Mouse (Mus musculus): ENCODE measurements around the gene Prmt1. TPM values are rescaled to one million over a fixed set of nuclear protein-coding genes. Genes with fewer than 3 reads are reported as not detected.

Prmt1 gene
- polyA plus RNA-seq, 1 experiment from 2014 or later = 332 TPM

DNA sequence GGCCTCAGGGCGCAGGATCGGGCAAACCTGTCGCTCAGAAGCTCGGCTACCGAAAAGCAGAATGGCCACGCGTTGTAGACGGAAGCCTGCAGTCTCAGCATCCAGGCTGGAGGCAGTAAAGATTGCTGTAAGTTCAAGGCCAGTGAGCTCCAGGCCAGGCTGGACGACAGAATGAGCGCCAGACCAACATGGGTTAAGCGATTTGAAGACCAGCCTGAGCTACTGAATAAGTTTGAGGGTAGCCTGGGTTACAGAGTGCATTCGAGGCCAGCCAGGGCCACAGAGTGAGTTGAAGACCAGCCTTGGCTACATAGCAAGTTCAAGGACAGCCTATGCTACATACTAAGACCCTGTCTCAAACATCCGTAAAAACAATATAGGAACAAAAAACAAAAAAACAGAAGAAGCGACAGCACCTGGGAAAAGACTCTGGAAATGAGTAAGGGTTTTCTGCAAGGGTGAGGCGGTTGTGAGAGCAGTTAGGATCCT, 11.6 kb upstream of the Prmt1 start:
- Histone ChIP-seq H3K9ac (ENCODE audit: low read length) (peak overlapping the region; percentile 71), H3K27ac (replicated peaks; ENCODE audit: low read depth, low read length) (peak overlapping the region; percentile 70), H3K27me3 (ENCODE audit: control insufficient read depth, insufficient read depth, low read length) (no peaks in the 10 kb centered on the region), H3K9me3 (ENCODE audit: control insufficient read depth, low read length) (no peaks in the 10 kb centered on the region), H3K4me3 (ENCODE audit: low read depth, low read length) (peak overlapping the region; percentile 66), H3K4me2 (ENCODE audit: low read depth, severe bottlenecking) (peak overlapping the region; percentile 71), H3K36me3 (ENCODE audit: control insufficient read depth, insufficient read depth, low read length) (peaks cover 37% of the 10 kb centered on the region), H3K4me1 (ENCODE audit: control insufficient read depth, insufficient read depth, low read length) (0 out of 2 replicates have a peak, but pooled peaks cover 11% of the 10 kb centered on the region)
- 4% methylated on average over 15 of the region's 15 CpGs for WGBS
- ATAC-seq (ENCODE audit: insufficient number of reproducible peaks, low FRiP score, low TSS enrichment, low read depth) (no peak), DNase-seq (ENCODE audit: low spot score) (no peak)

DNA sequence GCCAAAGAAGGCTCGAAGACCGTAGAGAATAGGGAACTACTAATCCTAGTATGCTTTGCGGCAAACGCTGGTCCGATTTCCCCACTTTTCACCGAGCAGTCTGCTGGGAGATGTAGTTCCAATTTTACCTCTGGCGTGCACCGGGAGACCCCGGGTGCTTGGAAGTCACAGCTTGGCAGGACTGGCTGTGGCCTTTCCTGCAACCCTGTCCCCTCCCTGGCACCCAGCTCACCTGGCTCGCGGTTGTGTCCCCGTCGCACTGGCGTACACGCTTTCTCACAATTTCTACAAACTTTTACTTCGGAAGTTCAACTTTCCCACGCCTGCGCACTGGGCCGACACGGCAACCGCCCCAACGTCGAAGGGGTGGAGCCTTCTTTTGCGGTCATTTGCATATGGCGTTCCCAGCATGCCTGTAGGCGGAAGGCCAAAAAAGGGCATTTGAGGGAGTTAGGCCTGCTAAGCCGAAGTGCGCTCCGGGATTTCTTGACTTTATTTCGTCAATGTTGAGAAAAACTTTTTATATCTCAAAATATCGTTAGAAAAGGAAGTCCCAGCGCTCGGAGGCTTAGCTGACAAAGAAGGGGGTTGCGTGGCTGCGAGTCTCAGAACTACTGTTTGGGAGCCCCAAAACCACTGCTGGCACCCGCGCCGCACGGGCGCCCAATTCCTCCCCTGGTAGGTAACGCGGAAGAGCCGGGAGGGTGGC, 11.0 kb upstream of the Prmt1 start, which contains the start of gene Irf3:
Gene Irf3 (plus strand): TSS at position 418 of the 709 bp plus-strand sequence.
- peaks cover 37% of the 10 kb centered on the region for H3K36me3 ChIP-seq (ENCODE audit: control insufficient read depth, insufficient read depth, low read length)
- ATAC-seq (ENCODE audit: insufficient number of reproducible peaks, low FRiP score, low TSS enrichment, low read depth) = peak; percentile 88
- DNase-seq (ENCODE audit: low spot score) = peak; percentile 96
- H3K4me1 ChIP-seq (ENCODE audit: control insufficient read depth, insufficient read depth, low read length) = 0 out of 2 replicates have a peak, but pooled peaks cover 11% of the 10 kb centered on the region
- no peaks in the 10 kb centered on the region for H3K9me3 ChIP-seq (ENCODE audit: control insufficient read depth, low read length)
- H3K4me3 ChIP-seq (ENCODE audit: low read depth, low read length) = peak within 1 kb of the TSS; percentile 66
- peak within 1 kb of the TSS; percentile 70 for H3K27ac ChIP-seq (replicated peaks; ENCODE audit: low read depth, low read length)
- WGBS = under 1% methylated on average over 43 of the region's 43 CpGs
- H3K27me3 ChIP-seq (ENCODE audit: control insufficient read depth, insufficient read depth, low read length) = no peaks in the 10 kb centered on the region
- H3K9ac ChIP-seq (ENCODE audit: low read length) = peak within 1 kb of the TSS; percentile 75
- peak within 1 kb of the TSS; percentile 71 for H3K4me2 ChIP-seq (ENCODE audit: low read depth, severe bottlenecking)

DNA sequence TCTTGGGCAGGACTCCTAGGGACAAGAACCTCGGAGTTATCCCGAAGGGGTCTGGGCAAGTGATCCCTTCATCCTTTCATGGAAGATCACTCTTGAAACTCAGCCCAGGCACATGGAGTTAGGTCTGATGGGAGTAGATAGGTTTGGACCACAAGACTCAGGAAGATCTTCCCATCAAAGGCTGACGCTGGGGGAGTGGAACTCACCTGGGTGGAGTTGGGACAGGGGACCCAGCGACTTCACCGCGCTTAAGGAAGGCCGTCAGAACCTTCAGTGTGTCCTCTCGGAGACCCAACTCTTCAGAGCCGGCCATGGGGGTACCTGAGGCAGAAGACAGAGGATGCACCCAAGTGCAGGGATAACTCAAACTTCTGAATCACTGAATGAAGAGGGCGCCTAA, 10.3 kb upstream of the Prmt1 start:
- peak overlapping the region; percentile 71 for H3K4me2 ChIP-seq (ENCODE audit: low read depth, severe bottlenecking)
- 0 out of 2 replicates have a peak, but pooled peaks cover 11% of the 10 kb centered on the region for H3K4me1 ChIP-seq (ENCODE audit: control insufficient read depth, insufficient read depth, low read length)
- 13% methylated on average over 10 of the region's 10 CpGs for WGBS

DNA sequence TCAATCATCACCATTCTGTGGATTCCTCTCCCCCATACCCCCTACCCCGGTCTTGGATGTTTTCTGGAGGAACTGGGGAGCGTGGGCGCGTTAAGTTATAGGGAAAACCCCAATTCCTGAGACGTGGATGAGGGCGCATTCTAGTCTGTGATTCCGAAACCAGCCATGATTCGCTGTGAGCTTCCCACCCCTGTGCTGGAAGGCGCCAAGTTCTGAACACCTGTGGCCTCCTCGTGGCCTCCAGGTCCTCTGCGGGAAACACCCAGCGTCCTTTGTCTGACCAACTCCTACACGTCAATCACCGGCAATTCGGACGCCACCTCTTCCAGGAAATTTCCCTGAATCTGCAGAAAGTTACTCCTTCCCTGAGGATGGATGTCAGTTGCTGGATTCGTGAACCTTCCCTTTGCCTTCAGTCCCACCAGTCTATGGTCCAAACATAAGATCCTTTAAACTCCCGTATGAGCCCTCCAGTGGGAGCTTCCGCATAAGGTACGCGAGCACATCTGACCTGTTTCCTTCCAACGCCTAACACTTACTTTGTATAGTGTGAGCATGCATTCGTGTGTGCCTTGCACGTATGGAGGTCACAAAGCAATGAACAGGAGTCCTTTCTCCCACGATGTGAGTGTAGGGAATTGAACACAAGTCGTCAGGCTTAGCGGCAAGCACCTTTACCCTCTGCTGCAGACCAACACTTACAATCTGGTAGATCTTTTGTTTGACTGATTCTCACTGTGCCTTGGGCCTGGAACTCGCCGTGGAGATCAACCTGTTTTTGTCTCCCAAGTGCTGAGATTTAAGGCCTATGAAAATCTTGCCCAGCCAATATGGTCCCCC, 731 bp upstream of the Prmt1 start:
- H3K4me1 ChIP-seq (ENCODE audit: control insufficient read depth, insufficient read depth, low read length) = peaks cover 9% of the 10 kb centered on the region
- peak overlapping the region; percentile 73 for H3K4me2 ChIP-seq (ENCODE audit: low read depth, severe bottlenecking)
- H3K36me3 ChIP-seq (ENCODE audit: control insufficient read depth, insufficient read depth, low read length) = peaks cover 2% of the 10 kb centered on the region
- ATAC-seq (ENCODE audit: insufficient number of reproducible peaks, low FRiP score, low TSS enrichment, low read depth) = peak; percentile 36
- H3K27me3 ChIP-seq (ENCODE audit: control insufficient read depth, insufficient read depth, low read length) = no peaks in the 10 kb centered on the region
- under 1% methylated on average over 29 of the region's 29 CpGs for WGBS
- peak; percentile 86 for DNase-seq (ENCODE audit: low spot score)
- no peaks in the 10 kb centered on the region for H3K9me3 ChIP-seq (ENCODE audit: control insufficient read depth, low read length)
- H3K9ac ChIP-seq (ENCODE audit: low read length) = peak overlapping the region; percentile 94
- peak overlapping the region; percentile 70 for H3K4me3 ChIP-seq (ENCODE audit: low read depth, low read length)
- H3K27ac ChIP-seq (replicated peaks; ENCODE audit: low read depth, low read length) = peak overlapping the region; percentile 91

More for the DNA sequence above, 10.3 kb upstream of the Prmt1 start:
- Histone ChIP-seq H3K9ac (ENCODE audit: low read length) (peak overlapping the region; percentile 75), H3K9me3 (ENCODE audit: control insufficient read depth, low read length) (no peaks in the 10 kb centered on the region), H3K27me3 (ENCODE audit: control insufficient read depth, insufficient read depth, low read length) (no peaks in the 10 kb centered on the region), H3K36me3 (ENCODE audit: control insufficient read depth, insufficient read depth, low read length) (peaks cover 30% of the 10 kb centered on the region; the same call in 1 of the 2 replicates), H3K4me3 (ENCODE audit: low read depth, low read length) (peak overlapping the region; percentile 66), H3K27ac (replicated peaks; ENCODE audit: low read depth, low read length) (peak overlapping the region; percentile 48; the same call in 1 of the 2 replicates)
- ATAC-seq (ENCODE audit: insufficient number of reproducible peaks, low FRiP score, low TSS enrichment, low read depth) (no peak), DNase-seq (ENCODE audit: low spot score) (no peak)

DNA sequence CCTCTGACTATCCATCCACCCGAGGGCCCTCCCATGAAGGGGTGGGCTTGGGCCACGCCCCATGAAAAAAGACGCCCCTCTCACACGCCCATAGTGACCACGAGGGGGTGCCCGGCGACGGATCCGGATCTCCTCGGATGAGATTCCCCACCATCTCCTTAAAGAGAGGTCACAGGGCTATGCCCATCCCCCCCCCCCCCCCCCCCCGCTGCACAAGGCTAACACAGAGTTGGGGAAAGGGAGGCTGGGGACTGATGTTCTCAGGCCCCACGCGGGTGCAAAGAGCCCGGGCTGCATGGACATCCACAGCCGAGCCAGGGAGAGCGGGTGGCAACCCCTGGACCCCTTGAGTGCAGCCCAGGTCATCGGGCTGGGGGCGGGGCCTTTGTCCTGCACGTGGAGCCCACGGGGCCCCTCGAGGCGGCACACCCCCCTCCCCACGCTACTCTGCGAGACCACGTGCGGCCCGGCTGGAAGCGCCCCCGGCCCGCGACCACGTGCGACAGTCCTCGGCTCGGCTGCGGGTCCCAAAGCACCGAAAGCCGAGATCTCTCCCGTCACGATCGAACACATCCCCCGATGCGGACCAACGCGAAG, 675 bp downstream of the Prmt1 start:
- Histone ChIP-seq H3K27me3 (ENCODE audit: control insufficient read depth, insufficient read depth, low read length) (no peaks in the 10 kb centered on the region), H3K27ac (replicated peaks; ENCODE audit: low read depth, low read length) (peak overlapping the region; percentile 72), H3K4me1 (ENCODE audit: control insufficient read depth, insufficient read depth, low read length) (peaks cover 9% of the 10 kb centered on the region), H3K9me3 (ENCODE audit: control insufficient read depth, low read length) (no peaks in the 10 kb centered on the region), H3K9ac (ENCODE audit: low read length) (peak overlapping the region; percentile 99), H3K4me2 (ENCODE audit: low read depth, severe bottlenecking) (peak overlapping the region; percentile 63), H3K4me3 (ENCODE audit: low read depth, low read length) (peak overlapping the region; percentile 70), H3K36me3 (ENCODE audit: control insufficient read depth, insufficient read depth, low read length) (peaks cover 14% of the 10 kb centered on the region)
- 0% methylated on average over 40 of the region's 45 CpGs for WGBS
- ATAC-seq (ENCODE audit: insufficient number of reproducible peaks, low FRiP score, low TSS enrichment, low read depth) = 0 out of 2 replicates have a peak, but pooled peaks have one; percentile 6
- peak; percentile 85 for DNase-seq (ENCODE audit: low spot score)

DNA sequence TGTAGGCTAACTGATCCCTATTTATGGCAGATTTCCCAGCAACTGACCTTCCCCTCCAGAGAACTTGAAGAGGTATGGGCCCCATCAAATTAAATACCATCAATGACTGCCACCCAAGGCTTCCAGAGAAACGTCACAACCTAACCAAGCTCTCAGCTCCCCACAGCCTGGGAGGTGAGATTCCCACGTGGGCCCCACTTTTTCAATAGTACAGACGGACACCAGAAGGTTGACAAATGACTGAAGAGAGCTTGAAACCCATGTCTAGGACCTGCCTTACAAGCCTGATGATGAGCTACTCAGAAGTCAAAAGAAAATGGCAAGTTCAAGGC, 1.6 kb downstream of the Prmt1 start:
- Histone ChIP-seq H3K4me3 (ENCODE audit: low read depth, low read length) (peak overlapping the region; percentile 70), H3K4me1 (ENCODE audit: control insufficient read depth, insufficient read depth, low read length) (peaks cover 9% of the 10 kb centered on the region), H3K27ac (replicated peaks; ENCODE audit: low read depth, low read length) (no peak overlapping the region), H3K4me2 (ENCODE audit: low read depth, severe bottlenecking) (peak overlapping the region; percentile 63), H3K27me3 (ENCODE audit: control insufficient read depth, insufficient read depth, low read length) (no peaks in the 10 kb centered on the region), H3K9ac (ENCODE audit: low read length) (no peak overlapping the region; the same call in 1 of the 2 replicates), H3K9me3 (ENCODE audit: control insufficient read depth, low read length) (no peaks in the 10 kb centered on the region), H3K36me3 (ENCODE audit: control insufficient read depth, insufficient read depth, low read length) (peaks cover 14% of the 10 kb centered on the region)
- ATAC-seq (ENCODE audit: insufficient number of reproducible peaks, low FRiP score, low TSS enrichment, low read depth) = no peak
- WGBS = 49% methylated on average over 3 of the region's 3 CpGs
- DNase-seq (ENCODE audit: low spot score) = no peak

DNA sequence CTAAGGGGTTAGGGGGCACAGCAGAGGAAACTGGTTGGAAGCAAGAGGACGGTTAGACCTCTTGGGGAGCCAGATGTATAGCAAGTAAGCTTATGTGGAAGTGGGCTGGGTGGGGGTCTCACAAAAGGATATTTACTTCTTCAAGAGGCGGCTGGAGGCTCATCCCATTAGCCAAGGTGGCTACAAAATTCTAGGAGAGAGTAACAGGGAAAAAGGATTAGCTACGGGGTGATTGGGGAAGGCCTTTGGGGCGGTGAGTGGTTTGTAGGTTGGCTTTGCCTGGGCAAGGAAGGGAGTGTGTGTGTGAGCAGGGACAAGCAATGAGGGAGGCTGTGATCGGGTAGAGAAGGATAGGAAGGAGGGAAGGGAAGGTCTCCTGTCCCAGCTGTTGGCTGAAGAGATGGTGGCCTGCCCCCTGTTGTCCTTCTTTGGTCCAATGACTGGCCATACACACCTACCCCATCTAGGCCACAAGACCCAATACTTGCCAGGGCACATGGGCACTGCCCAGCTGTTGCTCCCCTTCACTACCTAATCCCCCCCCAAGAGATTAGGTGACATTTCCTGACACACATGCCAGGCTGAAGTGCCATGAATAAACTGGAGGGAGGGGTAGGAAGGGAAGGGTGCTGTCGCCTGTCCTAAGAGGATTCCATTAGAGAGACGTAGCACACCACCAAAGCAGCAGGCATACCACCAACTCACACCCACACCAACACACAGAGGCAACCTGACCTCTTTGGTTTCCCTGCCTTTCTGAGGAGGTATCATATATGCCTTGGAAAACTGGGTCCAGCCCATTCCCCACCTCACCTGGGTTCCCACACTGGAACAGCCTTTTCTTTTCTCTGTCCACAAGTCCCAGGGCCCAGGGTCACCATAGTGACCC, 2.2 kb downstream of the Prmt1 start:
- H3K27me3 ChIP-seq (ENCODE audit: control insufficient read depth, insufficient read depth, low read length) = no peaks in the 10 kb centered on the region
- no peak overlapping the region; the same call in 1 of the 2 replicates for H3K9ac ChIP-seq (ENCODE audit: low read length)
- DNase-seq (ENCODE audit: low spot score) (no peak), ATAC-seq (ENCODE audit: insufficient number of reproducible peaks, low FRiP score, low TSS enrichment, low read depth) (no peak)
- no peak overlapping the region for H3K27ac ChIP-seq (replicated peaks; ENCODE audit: low read depth, low read length)
- H3K4me3 ChIP-seq (ENCODE audit: low read depth, low read length) = no peak overlapping the region; the same call in none of the 2 replicates
- WGBS = 83% methylated on average over 7 of the region's 7 CpGs
- H3K4me1 ChIP-seq (ENCODE audit: control insufficient read depth, insufficient read depth, low read length) = peaks cover 9% of the 10 kb centered on the region
- no peaks in the 10 kb centered on the region for H3K9me3 ChIP-seq (ENCODE audit: control insufficient read depth, low read length)
- H3K36me3 ChIP-seq (ENCODE audit: control insufficient read depth, insufficient read depth, low read length) = peaks cover 19% of the 10 kb centered on the region
- peak overlapping the region; percentile 63; the same call in 1 of the 2 replicates for H3K4me2 ChIP-seq (ENCODE audit: low read depth, severe bottlenecking)
